Mouse (Mus musculus): ENCODE data around the gene Ccdc38.

The Ccdc38 gene

DNA sequence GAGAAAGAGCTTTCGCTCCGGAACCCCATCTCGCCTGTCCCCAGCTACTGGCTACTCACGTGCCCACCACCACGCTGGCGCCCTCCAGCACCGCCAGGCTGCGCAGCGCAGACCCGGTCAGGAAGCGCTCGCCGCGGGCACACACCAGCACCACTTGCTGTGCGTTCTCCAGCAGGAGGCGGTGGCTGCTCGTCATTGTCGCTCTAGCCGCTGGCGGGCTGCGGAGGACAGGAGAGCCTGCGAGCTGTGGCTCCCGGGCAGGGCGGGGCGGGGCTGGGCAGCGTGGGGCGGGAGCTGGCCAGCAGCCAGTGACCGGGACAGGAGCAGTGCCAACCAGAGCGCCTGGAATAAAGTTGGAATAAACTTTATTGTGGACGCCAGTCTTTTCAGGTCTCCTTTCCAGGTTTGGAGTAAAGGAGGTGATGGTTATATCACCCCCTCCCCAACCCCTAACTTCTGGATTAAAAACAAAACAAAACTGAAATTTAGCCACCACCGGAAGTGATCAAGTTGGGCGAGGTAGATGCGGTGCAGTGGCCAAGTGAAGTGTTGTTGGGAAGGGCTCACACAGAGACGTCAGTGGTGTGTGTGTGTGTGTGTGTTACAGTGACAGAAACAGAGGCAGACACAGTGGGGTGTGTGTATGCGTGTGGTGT, 529 bp upstream of the Ccdc38 start, which contains the start of gene Amdhd1:
Gene Amdhd1, minus strand, starts transcription at position 259 of the 656 bp plus-strand sequence.
- no peak for TF ChIP-seq GATA4 (IDR thresholded peaks at IDR 0.05; ENCODE audit: insufficient replicate concordance, low read length)

- TF ChIP-seq GATA4 (IDR thresholded peaks at IDR 0.05; ENCODE audit: insufficient replicate concordance, low read length) = no peak
Observed at GRCm38 (mm10) chr10:93541585-93541984, 1.2 kb downstream of the Ccdc38 start.

DNA sequence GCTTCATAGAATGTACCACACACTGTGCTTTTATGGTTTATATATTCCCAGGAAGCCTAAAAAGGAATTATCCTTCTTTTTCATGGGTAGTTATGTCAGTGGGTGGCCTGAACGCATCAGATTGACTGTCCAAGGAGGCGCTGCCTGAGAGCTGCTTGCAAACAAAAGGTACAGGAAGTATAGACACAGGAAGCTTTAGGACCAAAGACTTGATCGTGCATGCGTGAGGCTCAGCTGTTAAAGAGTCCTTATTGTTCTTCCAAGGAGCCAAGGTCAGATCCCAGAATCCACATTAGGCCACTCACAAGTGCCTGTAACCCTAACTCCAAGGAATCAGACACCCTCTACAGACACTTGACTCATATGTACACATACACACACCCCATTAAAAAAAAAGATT, 1.9 kb downstream of the Ccdc38 start:
- TF ChIP-seq GATA4 (IDR thresholded peaks at IDR 0.05; ENCODE audit: insufficient replicate concordance, low read length) = no peak

DNA sequence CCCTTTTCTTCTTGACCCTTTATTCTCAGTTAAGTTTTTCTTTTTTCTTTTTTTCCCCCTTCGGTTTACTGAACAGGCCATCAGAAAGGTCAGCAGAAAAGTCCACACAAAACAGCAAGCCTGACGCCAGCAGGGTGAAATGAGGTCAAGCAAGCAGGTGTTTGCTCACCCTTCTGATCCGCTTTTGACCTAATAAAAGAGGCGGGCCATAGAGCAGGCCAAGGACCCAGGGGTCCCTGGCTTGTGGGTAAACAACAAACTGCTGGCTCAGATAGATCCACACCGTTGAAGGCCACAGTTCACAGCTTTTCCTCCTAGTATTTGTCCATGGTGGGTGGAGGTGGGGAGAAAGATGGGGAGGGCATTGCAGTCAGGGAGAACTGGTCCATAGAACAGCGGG, 2.7 kb downstream of the Ccdc38 start:
- no peak for TF ChIP-seq GATA4 (IDR thresholded peaks at IDR 0.05; ENCODE audit: insufficient replicate concordance, low read length)

- no peak for TF ChIP-seq GATA4 (IDR thresholded peaks at IDR 0.05; ENCODE audit: insufficient replicate concordance, low read length)
Observed at GRCm38 (mm10) chr10:93544172-93544571, 3.7 kb downstream of the Ccdc38 start.

DNA sequence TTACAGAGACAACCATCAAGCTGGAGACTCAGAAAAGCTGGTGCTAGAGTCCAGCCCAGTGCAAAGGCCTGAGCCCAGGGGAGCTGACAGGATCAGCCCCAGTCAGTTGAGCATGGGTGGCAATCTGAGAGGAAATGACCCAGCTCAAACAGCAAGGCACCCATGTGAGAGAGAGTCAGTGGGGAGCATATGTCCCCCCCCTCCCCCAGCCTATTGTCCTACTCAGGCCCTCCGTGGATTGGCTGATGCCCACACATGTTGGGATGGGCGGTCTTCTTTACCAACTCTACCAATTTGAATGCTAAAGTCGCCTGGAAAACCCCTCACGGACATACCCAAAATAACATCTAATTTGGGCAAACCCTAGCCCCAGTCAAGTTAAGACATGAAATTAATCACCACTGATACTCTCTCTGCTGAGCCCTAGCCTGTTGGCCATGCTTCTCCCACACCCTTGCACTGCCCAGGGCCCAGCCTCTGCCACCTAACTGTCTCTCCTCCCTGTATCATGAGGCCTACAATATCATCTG, 7.4 kb downstream of the Ccdc38 start:
- no peak for TF ChIP-seq GATA4 (IDR thresholded peaks at IDR 0.05; ENCODE audit: insufficient replicate concordance, low read length)

DNA sequence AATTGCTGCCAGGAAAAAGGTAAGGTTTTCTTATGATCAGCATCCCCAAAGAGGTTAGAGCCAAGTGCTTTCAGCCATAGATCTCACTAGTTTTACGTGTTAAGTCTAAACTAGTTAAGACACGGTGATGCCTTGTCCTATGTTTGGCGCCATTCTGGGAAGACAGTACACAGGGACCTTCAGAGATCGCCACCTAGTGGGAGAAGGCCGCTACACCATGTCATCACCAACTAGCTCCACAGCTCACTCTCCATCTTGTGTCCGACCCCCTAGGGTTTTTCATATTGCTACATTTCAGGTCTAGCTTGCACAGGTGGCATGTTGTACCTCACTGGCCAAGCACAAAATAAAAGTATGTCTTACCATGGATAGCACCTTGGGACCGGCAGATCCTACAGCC, 8.6 kb downstream of the Ccdc38 start:
- no peak for TF ChIP-seq GATA4 (IDR thresholded peaks at IDR 0.05; ENCODE audit: insufficient replicate concordance, low read length)

DNA sequence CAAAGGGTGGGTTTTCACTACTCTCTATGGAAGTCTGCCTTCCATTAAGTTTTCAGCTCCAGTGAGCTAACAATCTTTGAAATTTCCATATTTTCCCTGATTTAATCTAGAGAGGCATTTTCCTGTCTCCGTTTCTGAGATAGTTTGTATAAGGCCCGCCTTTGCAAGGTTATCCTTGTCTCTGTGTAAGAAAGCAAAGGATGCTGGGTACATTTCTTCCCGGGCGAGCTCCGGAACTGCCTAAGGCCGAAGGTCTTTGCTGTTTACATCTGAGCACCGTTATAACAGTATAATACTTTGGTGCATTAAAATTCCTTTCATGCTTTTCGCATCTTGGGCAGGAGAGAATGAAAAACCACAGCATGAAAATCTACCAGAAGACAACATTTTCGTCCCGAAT, 9.4 kb downstream of the Ccdc38 start:
- TF ChIP-seq GATA4 (IDR thresholded peaks at IDR 0.05; ENCODE audit: insufficient replicate concordance, low read length) = no peak

GRCm38 (mm10) chr10:93552596-93552995, 12.2 kb downstream of the Ccdc38 start:
- no peak for TF ChIP-seq GATA4 (IDR thresholded peaks at IDR 0.05; ENCODE audit: insufficient replicate concordance, low read length)

DNA sequence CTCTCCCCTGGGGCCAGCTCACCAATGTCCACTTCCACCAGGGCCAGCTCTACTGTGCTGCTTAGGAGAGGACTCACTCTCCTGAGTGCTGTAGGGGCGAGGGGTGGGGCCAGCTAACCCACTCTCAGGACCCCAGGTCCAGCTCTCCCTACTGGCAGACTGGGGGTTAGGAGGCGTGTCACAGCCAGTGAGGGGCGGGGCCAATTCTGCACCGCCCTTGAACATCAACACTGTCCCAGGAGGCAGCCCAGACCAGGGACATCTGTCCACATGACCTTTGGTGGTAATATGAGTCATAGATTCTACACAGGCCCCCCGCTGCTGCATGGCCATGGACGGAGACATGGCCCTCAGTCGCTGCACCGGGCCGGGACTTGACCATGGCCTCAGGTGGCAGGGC, 19.4 kb downstream of the Ccdc38 start:
- no peak for TF ChIP-seq GATA4 (IDR thresholded peaks at IDR 0.05; ENCODE audit: insufficient replicate concordance, low read length)

GRCm38 (mm10) chr10:93564518-93565090, 24.2 kb downstream of the Ccdc38 start:
- TF ChIP-seq GATA4 (IDR thresholded peaks at IDR 0.05; ENCODE audit: insufficient replicate concordance, low read length) = no peak

DNA sequence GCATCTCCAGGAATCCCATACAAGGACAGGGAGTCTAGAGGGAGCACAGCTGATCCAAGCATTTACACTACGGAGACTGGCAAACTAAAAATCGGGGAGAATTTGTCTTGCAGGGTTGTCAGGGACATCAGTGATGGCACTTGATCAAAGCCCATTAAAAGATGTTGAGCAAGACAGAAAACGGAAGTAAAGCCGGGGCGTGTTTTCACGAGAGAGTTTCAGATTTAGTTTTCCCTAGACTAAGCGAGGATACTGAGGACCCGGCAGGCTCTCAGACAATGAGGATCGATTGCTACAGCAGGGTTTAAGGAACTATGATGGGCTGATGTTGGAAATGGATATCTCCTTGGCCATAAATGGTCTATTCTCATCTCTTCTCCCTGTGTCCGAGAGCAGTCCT, 26.6 kb downstream of the Ccdc38 start:
- no peak for TF ChIP-seq GATA4 (IDR thresholded peaks at IDR 0.05; ENCODE audit: insufficient replicate concordance, low read length)

DNA sequence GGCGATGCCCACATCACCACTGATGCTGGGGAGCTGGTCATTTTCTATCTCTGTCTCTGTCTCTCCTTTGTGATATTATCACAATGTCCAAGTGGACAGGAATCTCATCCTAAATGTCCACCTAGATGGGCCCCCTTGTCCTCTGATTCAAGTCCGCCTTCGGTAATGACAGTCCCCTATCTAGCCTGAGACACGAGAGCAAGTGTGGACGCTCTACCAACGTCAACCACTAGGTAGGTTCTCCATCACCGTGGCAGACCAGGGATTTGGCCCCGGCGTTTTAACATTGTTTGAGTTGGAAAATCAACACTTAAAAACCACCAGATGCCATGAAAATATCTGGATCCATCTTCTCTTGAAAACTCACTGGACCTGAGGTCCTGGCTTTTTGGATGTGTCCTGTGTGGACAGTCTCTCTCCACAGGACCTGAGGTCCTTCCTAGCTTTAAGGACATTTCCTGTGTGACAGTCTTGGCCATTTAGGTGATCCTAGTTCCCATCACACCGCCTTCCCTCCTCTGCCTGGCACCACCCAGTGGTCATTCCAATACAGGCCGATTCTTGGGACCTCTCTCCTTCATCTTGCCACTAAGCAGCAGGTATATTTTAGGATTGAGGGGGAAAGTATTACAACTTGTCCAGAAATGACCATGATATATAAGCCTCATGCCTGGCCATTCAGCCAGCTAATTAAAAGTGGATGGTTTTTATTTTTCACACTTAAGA, 27.6 kb downstream of the Ccdc38 start:
- TF ChIP-seq GATA4 (IDR thresholded peaks at IDR 0.05; ENCODE audit: insufficient replicate concordance, low read length) = no peak

DNA sequence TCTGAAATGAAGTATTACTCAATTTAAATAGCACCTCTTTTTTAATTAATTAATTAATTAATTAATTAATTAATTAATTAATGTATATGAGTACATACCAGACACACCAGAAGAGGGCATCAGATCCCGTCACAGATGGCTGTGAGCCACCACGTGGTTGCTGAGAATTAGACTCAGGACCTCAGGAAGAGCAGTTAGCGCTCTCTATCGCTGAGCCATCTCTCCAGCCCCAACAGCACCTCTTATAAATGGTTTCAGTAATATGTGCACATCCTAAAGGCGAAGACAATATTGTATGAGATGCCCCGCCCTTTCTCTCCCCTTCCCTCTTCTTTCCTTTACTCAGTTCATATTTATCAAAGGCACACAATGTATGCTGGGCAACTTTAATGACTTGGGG, 28.2 kb downstream of the Ccdc38 start:
- TF ChIP-seq GATA4 (IDR thresholded peaks at IDR 0.05; ENCODE audit: insufficient replicate concordance, low read length) = no peak

GRCm38 (mm10) chr10:93572209-93572608, 31.8 kb downstream of the Ccdc38 start:
- no peak for TF ChIP-seq GATA4 (IDR thresholded peaks at IDR 0.05; ENCODE audit: insufficient replicate concordance, low read length)

DNA sequence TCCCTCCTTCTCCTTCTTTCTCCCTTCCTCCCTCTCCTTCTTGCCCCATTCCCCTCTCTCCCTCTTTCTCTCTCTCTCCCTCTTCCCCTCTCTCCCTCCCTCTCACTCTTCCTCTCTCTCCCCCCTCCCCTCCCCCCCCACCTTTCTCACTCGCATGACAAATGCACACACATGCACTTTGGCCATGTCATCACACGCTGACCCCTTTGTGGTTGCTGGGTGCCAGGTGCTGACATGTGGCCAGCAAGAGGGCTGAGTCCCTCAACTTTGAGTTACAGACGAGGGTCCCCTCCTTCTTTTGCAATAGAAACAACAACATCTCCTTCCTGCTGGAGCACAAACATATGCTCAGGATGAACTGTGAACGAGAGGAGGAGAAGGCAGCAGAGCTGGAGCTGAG, 34.5 kb downstream of the Ccdc38 start:
- TF ChIP-seq GATA4 (IDR thresholded peaks at IDR 0.05; ENCODE audit: insufficient replicate concordance, low read length) = no peak

All from liver, adult (tissue).